Mouse (Mus musculus): ENCODE measurements around the gene Iqca.

Iqca gene

DNA sequence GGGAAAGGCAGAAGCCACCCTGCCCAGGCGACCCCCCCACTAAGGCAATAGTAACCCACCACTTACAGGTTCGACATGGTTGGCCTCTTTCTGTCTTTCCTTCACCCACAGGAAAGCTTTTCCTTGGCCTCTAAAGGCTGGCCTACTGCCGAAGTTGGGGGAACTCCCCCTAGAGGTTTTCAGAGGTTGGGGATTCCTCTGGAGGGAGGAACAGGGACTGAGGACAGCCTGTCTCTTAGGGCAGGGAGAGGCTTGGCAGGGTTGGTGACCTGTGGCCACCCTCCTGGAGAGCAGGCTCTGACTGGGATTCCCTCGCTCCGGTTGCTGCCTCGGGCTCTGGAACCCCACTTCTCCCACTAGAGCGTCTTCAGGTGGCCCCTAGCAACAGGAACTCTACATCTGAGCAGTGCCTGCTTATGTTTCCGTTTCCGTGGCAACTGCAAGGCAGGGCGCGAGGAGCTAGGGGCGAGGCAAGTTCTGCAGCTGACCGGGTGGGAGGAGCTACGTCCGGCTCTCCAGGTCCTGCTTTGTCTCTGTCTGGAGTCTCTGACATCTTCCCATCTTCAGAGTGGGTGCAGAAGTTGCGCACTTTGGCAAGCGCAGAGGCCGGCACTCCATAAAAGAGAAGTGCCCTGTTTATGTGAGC is at the start of gene Iqca:
Gene Iqca, minus strand, starts transcription at position 303 of the 646 bp plus-strand sequence.
- peak; percentile 4 for DNase-seq (ENCODE audit: low read depth, low spot score)

- no peak for DNase-seq (ENCODE audit: low read depth, low spot score)
Observed at GRCm38 (mm10) chr1:90202207-90202978, 49.2 kb upstream of the Iqca start.

- no peak for DNase-seq (ENCODE audit: low read depth, low spot score)
Observed at GRCm38 (mm10) chr1:90201655-90202054, 48.5 kb upstream of the Iqca start.

- no peak for DNase-seq (ENCODE audit: low read depth, low spot score)
Observed at GRCm38 (mm10) chr1:90201246-90201645, 48.0 kb upstream of the Iqca start.

GRCm38 (mm10) chr1:90189046-90189445 is 35.8 kb upstream of the Iqca start:
- DNase-seq (ENCODE audit: low read depth, low spot score) = no peak

GRCm38 (mm10) chr1:90186874-90187273 is 33.7 kb upstream of the Iqca start:
- DNase-seq (ENCODE audit: low read depth, low spot score) = no peak

DNA sequence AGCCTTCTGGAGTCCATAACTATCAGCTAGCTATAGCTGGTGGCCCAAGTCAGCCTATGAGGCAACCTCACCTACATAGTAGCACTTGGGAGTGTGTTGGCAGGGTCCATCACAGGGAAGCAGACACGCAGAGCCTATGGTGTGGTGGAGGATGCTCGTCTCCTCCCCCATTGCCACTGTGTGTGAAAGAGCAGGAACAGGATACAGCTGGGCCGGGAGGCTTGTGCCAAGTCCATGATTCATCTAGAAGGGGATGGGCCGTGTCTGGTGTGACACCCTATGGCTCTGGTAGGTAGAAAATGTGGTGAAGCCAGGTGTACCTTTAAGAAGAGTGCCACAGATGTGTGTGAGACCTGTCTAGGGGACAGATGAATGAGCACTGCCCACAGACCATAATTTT is 33.0 kb upstream of the Iqca start:
- DNase-seq (ENCODE audit: low read depth, low spot score) = no peak

DNA sequence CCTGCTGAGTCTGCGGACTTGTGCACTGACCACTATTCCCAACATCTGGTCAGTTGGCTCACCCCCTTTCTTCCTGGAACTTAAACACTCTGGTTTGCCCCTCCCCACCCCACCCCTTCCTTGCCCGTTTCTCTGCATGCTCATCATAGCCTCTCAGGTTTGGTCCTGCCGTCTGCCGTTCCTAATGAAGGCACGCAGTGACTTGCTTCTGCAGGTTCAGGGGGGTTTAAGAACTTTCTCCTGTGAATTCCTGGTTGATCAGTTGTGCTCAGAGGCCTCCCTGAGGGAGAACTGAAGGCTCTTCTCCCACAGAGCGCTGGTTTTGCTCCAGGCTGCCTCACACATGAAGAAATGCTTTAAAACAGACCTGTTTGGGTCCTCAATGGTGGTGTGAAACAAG is 30.4 kb upstream of the Iqca start:
- DNase-seq (ENCODE audit: low read depth, low spot score) = no peak

DNA sequence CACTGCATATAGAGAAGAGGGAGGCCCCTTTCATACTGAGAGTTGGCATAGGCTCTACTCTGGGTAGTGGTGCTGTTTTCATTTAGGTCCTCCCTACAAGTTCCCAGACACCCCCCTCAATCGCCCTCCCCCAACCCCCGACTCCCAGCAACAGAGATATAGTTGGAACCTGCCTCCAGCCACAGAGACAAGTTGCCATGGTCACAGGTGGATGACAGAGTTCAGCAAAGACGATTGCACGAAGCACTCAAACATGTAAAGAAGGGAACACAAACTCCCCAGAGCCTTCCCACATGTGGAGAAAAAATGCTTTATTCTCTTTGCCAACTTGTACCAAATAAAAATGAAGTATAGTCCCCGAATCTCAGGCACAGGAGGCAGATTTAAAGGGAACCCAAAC is 29.3 kb upstream of the Iqca start:
- no peak for DNase-seq (ENCODE audit: low read depth, low spot score)

DNA sequence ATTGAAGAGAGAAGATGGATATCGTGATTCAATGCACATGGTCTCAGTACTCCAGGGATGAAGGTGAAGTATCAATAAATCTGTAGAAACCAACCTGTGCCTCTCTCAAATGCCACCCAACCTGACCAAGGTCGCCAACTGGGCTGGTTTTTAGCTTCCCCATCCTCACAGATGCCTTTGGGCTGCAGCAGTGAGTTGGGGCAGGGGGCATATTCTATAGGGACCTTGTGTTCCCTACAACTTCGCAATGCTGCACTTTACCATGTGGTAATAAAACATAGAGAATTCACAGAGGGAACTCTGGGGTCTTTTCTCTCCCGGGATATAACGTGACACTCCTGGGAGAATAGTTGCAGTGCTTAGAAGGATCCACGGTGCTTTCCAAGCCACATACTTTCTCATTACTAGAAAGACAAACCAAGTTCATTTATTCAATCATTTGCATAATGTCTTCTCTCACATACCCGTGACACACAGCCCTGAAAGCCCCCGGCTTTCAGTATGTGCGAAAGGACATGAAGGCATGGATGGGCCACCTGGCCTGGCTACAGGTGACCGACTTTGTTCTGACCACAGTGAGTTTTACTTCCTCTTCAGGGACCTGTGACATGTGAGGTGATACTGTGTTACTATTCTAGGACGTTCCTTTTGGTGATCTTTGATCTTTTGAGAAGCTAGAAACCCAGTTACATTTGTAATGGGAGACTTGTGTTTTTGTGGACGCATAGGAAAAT is 27.9 kb upstream of the Iqca start:
- no peak for DNase-seq (ENCODE audit: low read depth, low spot score)

GRCm38 (mm10) chr1:90180479-90180878 is 27.3 kb upstream of the Iqca start:
- DNase-seq (ENCODE audit: low read depth, low spot score) = no peak

- DNase-seq (ENCODE audit: low read depth, low spot score) = no peak
Observed at GRCm38 (mm10) chr1:90177978-90178377, 24.8 kb upstream of the Iqca start.

DNA sequence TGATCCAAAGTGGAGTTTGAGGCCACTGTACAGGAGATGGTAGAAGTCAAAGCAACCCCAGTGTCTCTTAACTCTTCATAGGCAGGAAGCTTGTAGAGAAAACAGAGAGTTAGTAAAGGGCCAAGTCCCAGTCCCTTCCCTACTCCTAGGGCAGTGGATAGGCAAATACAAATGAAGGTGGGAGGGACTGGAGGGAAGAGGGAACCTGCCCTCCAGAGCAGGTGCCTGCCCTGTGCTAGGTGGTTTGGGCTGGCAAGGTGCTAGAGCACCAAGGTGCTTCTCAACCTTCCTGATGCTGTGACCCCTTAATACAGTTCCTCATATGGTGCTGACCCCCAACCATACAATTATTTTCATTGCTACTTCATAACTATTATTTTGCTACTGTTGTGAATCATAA is 24.4 kb upstream of the Iqca start:
- DNase-seq (ENCODE audit: low read depth, low spot score) = no peak

DNA sequence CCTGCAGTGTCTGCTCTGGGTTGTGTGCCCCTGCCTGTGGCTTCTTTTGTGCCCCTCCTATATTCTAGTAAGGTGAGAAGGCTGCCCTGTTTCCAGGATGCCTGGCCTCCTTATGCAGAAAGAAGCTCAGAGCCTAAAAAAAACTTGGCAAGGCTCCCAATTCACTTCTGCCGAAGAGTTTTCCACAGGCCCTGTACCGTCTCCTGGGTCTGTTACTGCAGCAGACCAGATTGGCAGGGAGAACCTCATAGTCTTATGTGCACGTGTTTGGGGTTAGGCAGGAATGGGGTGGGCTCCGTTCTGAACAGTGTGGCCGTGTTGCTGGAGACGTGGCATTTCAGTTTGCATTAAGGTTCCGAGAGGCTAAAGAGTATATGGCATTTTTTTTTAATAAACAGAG is 23.0 kb upstream of the Iqca start:
- DNase-seq (ENCODE audit: low read depth, low spot score) = no peak

GRCm38 (mm10) chr1:90174338-90174737 is 21.1 kb upstream of the Iqca start:
- no peak for DNase-seq (ENCODE audit: low read depth, low spot score)

DNA sequence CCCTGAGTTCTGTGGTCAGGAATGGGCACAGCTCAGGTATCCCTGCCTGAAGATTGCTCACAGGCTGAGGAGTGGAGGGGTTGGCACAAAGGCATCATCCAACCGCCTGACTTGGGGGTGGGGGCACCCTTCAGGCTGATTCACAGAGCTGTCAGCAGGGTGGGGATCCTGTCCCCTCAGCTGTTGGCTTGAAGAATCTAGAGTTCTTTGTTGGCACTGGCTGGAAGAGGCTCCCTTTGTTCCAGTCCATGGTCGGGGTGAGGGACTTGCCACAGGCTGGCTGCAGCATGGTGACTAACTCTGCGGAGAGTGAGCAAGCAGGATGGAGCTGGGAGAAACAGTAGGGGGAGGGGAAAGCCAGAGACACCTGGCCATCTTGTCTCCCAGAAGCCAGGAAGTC is 11.1 kb upstream of the Iqca start:
- DNase-seq (ENCODE audit: low read depth, low spot score) = no peak

DNA sequence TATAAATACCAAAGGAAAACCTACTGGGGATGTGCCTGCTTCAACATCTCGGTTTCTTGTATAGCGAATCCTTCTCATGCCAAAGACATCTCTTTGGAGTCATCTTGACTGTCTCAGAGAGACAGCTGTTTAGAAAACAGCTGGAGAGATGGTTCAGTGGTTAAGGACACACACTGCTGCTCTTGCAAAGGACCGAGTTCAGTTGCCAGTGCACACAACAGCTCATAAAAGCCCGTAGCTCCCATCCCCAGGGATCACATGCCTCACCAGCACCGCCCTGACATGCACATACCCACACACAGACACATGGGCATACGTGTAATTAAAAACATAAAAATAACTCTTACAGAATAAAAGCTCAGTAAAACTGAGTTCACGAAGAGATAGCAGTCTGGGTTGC is 10.0 kb upstream of the Iqca start:
- no peak for DNase-seq (ENCODE audit: low read depth, low spot score)

DNA sequence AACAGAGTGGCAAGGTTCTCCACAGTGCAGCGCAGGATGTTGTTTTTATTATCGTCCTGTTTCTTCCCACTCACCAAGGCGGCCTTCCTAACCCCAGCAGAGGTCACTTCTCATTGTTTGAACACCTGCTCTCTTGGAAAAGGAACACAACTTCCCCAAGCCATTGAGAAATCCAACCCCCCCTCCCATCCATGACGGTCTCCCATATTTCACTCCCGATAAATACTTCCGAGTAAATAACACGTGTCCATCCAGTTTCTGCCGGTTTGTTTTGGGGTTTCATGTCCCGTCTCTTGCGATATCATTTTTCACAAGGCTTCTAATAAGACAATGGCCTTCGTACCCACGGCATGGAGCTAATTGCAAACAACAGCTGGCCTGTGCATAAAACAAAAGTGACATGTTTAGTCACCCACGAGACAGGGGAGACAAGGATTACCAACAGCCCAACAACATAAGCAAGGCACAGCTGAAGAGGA is 9.2 kb upstream of the Iqca start:
- no peak for DNase-seq (ENCODE audit: low read depth, low spot score)

DNA sequence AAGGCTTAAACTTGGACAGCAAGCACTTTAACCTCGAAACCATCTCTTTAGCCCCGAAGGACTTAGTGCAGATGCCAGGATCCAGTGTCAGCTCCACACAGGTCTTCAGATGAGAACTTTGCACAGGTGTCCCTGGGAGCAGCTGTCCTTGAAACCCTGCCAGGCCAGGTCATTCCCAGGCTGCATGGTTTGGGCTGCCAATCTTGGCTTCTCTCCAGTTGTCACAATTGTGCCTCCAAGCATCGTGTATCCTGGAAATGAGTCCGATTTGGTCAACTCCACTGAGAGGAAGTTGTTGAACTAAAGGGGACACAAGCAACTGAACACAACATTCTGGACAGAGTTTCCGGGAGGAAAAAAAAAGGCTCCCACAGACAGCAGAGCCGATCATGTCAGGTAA is 8.4 kb upstream of the Iqca start:
- no peak for DNase-seq (ENCODE audit: low read depth, low spot score)

DNA sequence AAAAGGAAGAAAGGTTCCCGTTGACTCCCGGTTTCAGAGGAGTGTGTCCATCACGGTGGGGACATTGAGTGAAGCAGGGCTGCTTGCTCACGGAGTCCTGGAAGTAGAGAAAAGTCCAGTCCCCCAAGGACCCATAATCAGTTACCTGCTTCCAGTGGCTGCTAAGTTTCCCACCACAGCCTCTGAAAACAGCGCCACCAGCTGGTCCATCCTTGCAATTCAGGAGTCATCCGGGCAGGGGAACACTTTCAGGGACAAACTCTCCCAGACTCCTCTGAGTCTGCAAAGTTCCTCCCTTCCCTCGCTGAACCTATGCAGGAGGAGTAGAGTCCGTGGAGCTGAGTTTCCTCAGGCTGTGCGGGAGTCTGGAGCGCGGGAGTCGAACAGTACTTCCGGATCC is 6.7 kb upstream of the Iqca start:
- DNase-seq (ENCODE audit: low read depth, low spot score) = no peak

DNA sequence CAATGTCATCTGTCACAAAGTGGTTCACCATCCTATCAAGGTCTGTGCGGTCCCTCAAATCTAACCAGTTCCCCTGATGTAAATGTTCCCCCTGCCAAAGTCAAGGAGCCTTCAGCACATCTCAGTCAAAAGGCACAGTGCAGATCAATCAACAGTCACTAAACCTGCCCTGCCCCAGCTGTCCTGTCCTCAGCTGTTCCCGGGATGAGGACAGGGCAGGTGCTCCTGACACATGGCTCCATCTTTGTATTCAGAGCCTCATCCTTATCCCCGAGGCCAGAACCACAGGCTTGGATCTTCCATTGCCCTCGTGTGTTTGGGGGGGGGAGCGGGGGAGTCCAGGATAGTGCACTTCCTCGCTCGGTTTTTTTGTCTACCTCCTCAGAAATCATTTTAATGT is 3.4 kb upstream of the Iqca start:
- DNase-seq (ENCODE audit: low read depth, low spot score) = no peak

DNA sequence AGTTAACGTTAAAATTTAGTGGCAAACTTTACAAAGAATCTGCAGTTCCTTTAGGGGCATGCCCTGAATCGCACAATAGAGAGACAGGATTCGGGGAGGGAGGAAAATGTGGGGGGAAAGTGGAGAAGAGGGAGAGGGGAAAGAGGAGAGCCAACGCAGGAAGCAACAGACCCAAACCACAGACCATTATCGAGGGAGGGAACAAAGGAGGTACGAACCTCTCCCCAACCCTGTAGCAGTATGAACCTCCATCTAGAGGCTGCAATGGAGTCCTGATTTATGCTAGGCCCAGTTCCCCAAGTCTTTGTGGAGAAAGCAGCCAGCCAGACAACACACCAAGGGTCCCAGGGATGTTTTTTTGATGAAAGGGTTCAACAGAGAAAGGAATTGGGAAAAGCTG is 586 bp upstream of the Iqca start:
- no peak for DNase-seq (ENCODE audit: low read depth, low spot score)

GRCm38 (mm10) chr1:90139729-90140128 is 13.5 kb downstream of the Iqca start:
- DNase-seq (ENCODE audit: low read depth, low spot score) = no peak
